Mouse (Mus musculus) ES-E14 (cell line): ENCODE results near the gene Sf3b5. TPM values are rescaled to one million over a fixed set of nuclear protein-coding genes. Genes with fewer than 3 reads are reported as not detected.

Experiments used
- DNase-seq: peaks from one replicate; pipeline ENCODE4 v3.0.0-alpha.2; 2013; ENCODE audit warnings: low read depth, low spot score
- H3K27ac ChIP-seq: 2 replicates; pipeline ENCODE4 v1.5.1; 2012; ENCODE audit warnings: low read depth, mild to moderate bottlenecking, low read length, moderate library complexity, mixed read lengths; ENCODE audit not compliant: poor library complexity, insufficient read depth, severe bottlenecking
- H3K36me3 ChIP-seq: 2 replicates; pipeline ENCODE4 v1.6.1; 2012; ENCODE audit warnings: mild to moderate bottlenecking, low read length, moderate library complexity, mixed read lengths; ENCODE audit not compliant: control insufficient read depth, poor library complexity, insufficient read depth, severe bottlenecking
- H3K4me1 ChIP-seq, 2 experiments: fragments of 150-350 bp in 1 of 2; sonication (generic) in 1 of 2; 2 replicates each; pipeline ENCODE4 v1.6.1; 2012; ENCODE audit warnings: low read length in 2 of 2, mild to moderate bottlenecking in 1 of 2, mixed read lengths in 1 of 2; ENCODE audit not compliant: control insufficient read depth in 2 of 2, insufficient read depth in 2 of 2, poor library complexity in 1 of 2
- H3K4me3 ChIP-seq, 2 experiments: fragments of 150-350 bp in 1 of 2; sonication (generic) in 1 of 2; 2 replicates each; pipeline ENCODE4 v1.5.1; 2012; ENCODE audit warnings: low read length in 2 of 2, low read depth in 1 of 2, mild to moderate bottlenecking in 1 of 2, mixed read lengths in 1 of 2; ENCODE audit not compliant: insufficient read depth in 1 of 2, poor library complexity in 1 of 2, severe bottlenecking in 1 of 2
- H3K9ac ChIP-seq: 2 replicates; pipeline ENCODE4 v1.6.1; 2012; ENCODE audit warnings: low read depth, mild to moderate bottlenecking, low read length, mixed read lengths; ENCODE audit not compliant: poor library complexity, insufficient read depth, severe bottlenecking
- H3K9me3 ChIP-seq: fragments of 150-350 bp; sonication (generic); 2 replicates; pipeline ENCODE4 v1.6.1; 2012; ENCODE audit warnings: low read depth, mild to moderate bottlenecking, low read length; ENCODE audit not compliant: control insufficient read depth, insufficient read depth
- CHD2 ChIP-seq: IDR thresholded peaks from 2 replicates; pipeline ENCODE4 v1.6.1; 2014; ENCODE audit warnings: mild to moderate bottlenecking, low read depth, low read length, inconsistent platforms
- HCFC1 ChIP-seq: IDR thresholded peaks from 2 replicates; pipeline ENCODE4 v1.6.1; 2012; ENCODE audit warnings: low read length, inconsistent platforms, borderline replicate concordance; ENCODE audit not compliant: insufficient read depth
- MAFK ChIP-seq: IDR thresholded peaks from 2 replicates; pipeline ENCODE4 v1.6.1; 2014; ENCODE audit warnings: mild to moderate bottlenecking, low read depth, low read length, inconsistent platforms; ENCODE audit not compliant: insufficient read depth
- ZC3H11A ChIP-seq: IDR thresholded peaks from 2 replicates; pipeline ENCODE4 v1.6.1; 2012; ENCODE audit warnings: low read depth, mild to moderate bottlenecking, inconsistent platforms, low read length, borderline replicate concordance
- ZNF384 ChIP-seq: IDR thresholded peaks from 2 replicates; pipeline ENCODE4 v1.6.1; 2012; ENCODE audit warnings: low read depth, low read length, inconsistent platforms
- in situ Hi-C, 2 experiments: fragments of 600-800 bp; cut with MboI; formaldehyde crosslinking; loops; one replicate each; pipeline ENCODE4 v1.15.1; 2025; ENCODE audit warnings: low sequenced_read_pairs in 2 of 2, inconsistent platforms in 1 of 2; ENCODE audit not compliant: unreplicated experiment in 2 of 2
- total RNA-seq: library from RNA; depleted of rRNA; stranded (reverse); fragments of 300-350 nt; gene quantifications from 2 replicates; pipeline ENCODE4 v1.2.3, GENCODE M21; 2012; rRNA removed

The Sf3b5 gene
- total RNA-seq, 1 experiment, result 37.7 TPM

DNA sequence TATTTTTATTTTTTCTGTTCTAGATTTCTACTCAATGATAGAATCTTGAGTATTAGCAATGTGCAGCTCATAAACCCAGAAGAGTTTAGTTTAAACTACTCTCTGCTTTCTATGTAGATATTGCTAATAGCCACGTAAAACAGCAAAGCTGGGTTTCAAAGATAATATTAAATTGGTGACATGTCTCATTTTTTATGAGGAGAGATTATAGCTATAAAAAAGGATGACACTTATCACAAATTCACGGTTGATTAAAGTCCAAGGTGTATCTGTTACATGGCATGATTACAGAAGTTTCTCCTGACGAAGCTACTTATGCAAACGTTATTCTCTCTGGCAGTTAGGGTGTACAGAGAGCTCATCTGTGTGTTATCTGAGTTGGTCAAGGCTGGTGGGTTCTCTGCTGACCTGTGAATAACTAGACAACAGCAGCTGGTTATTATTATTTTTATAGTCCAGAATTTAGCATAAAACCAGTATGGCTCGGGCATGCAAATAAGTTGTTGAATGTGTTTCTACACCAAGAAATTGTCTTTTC, 34.6 kb downstream of the Sf3b5 start:
- Histone ChIP-seq H3K4me3 (no peak overlapping the region), H3K27ac (no peak overlapping the region), H3K9ac (no peak overlapping the region), H3K4me1 (no peaks in the 10 kb centered on the region), H3K36me3 (no peaks in the 10 kb centered on the region), H3K9me3 (no peaks in the 10 kb centered on the region)
- TF ChIP-seq CHD2, result no peak
- TF ChIP-seq HCFC1, result no peak
- no peak for TF ChIP-seq ZNF384
- no peak for TF ChIP-seq MAFK
- TF ChIP-seq ZC3H11A, result no peak
- in situ Hi-C loops, result no loop called here
- no peak for DNase-seq

DNA sequence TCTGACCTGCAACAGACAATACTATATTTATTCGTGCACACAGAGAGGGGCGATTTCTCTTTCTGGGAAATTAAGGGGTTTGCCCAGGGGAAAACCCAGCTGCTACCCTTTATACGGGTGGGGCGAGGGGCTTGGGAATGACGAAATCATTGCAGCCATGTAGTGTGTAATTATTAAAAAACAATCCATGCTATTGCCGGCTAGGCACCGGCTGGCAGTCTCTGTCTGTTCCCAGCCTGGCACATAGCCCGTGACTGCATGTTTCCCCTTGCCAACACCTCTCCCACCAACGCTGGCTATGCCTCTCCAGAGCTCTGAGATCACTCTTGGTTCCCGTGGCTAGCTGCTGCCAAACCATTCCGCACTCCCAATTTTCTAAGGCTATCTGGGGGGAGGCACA, 39.5 kb downstream of the Sf3b5 start:
- Histone ChIP-seq H3K9me3 (no peaks in the 10 kb centered on the region), H3K4me1 (no peaks in the 10 kb centered on the region), H3K27ac (no peak overlapping the region), H3K4me3 (no peak overlapping the region), H3K9ac (no peak overlapping the region), H3K36me3 (no peaks in the 10 kb centered on the region)
- in situ Hi-C loops, result no loop called here
- TF ChIP-seq ZC3H11A, result no peak
- no peak for TF ChIP-seq MAFK
- no peak for TF ChIP-seq ZNF384
- no peak for TF ChIP-seq CHD2
- TF ChIP-seq HCFC1, result no peak
- no peak for DNase-seq

DNA sequence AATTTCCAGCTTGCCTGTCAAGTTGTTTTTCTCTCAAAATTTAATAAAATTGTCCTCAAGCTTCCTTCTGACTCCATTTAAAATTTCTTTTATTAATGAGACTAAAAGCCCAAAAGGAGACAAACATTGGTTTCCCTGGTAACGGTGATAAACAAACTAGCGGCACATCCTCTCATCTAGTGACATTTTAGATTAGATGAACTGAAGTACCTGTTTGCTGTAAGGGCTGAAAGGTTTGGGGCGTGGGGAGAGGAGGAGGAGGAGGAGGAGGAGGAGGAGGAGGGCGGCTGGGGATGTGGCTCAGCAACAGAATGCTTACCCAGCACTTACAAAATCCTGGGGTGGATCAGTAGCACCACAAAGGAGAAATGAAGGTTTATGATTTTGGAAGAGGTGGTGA, 42.7 kb downstream of the Sf3b5 start:
- in situ Hi-C loops, result no loop called here
- H3K36me3 ChIP-seq, result no peaks in the 10 kb centered on the region
- H3K9me3 ChIP-seq, result no peaks in the 10 kb centered on the region
- no peak overlapping the region for H3K4me3 ChIP-seq
- no peak overlapping the region for H3K27ac ChIP-seq
- no peak overlapping the region for H3K9ac ChIP-seq
- TF ChIP-seq CHD2, result no peak
- TF ChIP-seq HCFC1, result no peak
- no peak for TF ChIP-seq ZNF384
- no peak for TF ChIP-seq MAFK
- TF ChIP-seq ZC3H11A, result no peak
- H3K4me1 ChIP-seq, result no peaks in the 10 kb centered on the region
- no peak for DNase-seq

DNA sequence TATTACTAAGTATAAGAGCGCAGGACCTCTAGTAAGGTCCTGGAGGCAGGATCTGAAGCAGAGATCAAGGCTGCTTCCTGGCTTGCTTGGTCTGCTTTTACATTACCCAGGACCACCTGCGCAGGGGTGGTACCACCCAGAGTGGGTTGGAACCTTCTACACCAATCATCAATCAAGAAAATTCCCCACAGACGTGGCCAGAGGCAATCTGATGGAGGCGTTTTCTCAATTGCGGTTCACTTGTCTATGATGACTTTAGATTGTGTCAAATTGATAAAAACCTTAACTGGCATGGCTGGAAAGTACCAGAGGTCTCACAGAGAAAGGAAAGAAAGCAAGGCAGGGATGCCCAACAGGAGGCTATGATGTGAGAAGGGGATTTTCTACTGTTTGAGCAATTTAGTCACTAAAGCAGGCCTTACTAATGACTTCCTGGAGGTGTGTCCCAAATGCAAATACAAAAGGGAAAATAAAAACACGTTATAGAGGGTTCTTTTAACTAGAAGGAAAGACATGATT, 51.8 kb downstream of the Sf3b5 start:
- in situ Hi-C loops, result no loop called here
- no peak overlapping the region for H3K27ac ChIP-seq
- H3K9ac ChIP-seq, result no peak overlapping the region
- H3K9me3 ChIP-seq, result no peaks in the 10 kb centered on the region
- TF ChIP-seq HCFC1 (no peak), MAFK (no peak)
- no peak overlapping the region for H3K4me3 ChIP-seq
- H3K4me1 ChIP-seq, result 0 out of 4 replicates have a peak, but pooled peaks cover 0 to 2% of the 10 kb centered on the region in 2 experiments
- DNase-seq, result no peak
- H3K36me3 ChIP-seq, result no peaks in the 10 kb centered on the region

Other genes starting within 250 kb of the Sf3b5 start
- gene Utrn, start 136.0 kb upstream of the Sf3b5 start, total RNA-seq, result 66.9 and 91.8 TPM in 2 replicates
- gene Stx11, start 41.0 kb upstream of the Sf3b5 start, total RNA-seq, result 0.90 and 2.5 TPM in 2 replicates
- gene Plagl1, start 55.2 kb downstream of the Sf3b5 start, total RNA-seq, result 1.2 and 13.4 TPM in 2 replicates
- not detected in 2 replicates for gene Zc2hc1b, start 172.7 kb downstream of the Sf3b5 start, total RNA-seq
- 34.5 and 38.6 TPM in 2 replicates for gene Ltv1, start 187.8 kb downstream of the Sf3b5 start, total RNA-seq